Mouse (Mus musculus) MEL-GATA-1-ER (cell line): ENCODE data around the gene Slc23a2.

Experiments used
- DNase-seq: peaks from one replicate; pipeline ENCODE4 v3.0.0-alpha.2; 2012; ENCODE audit warnings: low read depth; ENCODE audit errors: extremely low read depth

The Slc23a2 gene

GRCm38 (mm10) chr2:132135876-132136637 lies 8.9 kb downstream of the Slc23a2 start:
- DNase-seq = no peak

DNA sequence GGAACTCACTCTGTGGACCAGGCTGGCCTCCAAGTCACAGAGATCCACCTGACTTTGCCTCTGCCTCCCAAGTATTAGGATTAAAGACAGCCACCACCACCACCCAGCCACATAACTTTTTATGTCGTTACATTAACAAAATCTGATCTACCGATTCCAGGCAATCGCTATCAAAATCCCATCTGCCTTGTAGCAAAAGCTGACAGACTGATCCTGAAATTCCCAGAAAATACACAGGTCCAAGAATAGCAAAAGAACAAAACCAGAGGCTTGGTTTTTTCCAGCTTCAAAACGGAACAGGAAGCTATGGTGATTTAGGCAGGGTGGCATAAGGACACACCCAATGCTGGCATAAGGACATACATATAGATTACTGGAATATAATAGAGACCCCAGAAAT lies 10.2 kb downstream of the Slc23a2 start:
- no peak for DNase-seq

DNA sequence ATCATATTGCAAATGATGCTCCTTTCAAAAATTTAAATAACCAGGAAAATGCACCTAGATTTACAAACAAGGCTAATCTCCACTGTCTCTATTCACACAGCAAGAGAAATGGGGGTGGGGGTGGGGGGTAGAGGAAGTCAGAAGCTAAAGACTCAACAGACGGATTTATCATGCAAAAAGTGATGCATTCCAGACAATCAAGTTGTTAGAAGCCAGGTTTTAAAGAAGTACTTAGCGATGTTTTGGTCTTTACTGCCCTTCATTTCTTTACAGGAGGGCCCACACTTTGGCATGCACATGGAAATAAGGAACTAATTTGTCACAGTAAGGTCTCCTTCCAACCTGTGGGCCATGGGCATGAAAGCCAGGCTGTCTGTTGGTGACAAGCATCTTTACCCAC lies 11.5 kb downstream of the Slc23a2 start:
- no peak for DNase-seq

DNA sequence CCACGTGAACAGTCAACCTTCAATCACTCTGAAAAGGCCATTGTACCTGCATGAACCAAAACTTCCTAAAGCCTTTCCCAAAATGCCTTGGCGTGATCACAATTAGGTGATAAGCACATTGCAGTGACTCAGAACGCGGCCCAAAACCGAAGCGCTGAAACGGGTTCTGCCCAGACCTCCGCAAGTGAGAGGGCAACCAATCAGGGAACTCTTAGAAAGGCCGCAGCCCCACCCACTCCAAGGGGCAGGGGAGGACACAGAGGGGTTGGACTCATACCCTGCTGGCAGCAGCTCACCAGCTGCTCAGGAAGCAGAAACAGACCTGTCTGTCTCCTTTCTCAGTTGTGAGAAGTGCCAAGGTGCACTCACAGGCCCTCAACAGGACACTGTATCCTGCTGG lies 13.6 kb downstream of the Slc23a2 start:
- no peak for DNase-seq

- no peak for DNase-seq
These were observed 14.9 kb downstream of the Slc23a2 start for GRCm38 (mm10) chr2:132129980-132130379.

DNA sequence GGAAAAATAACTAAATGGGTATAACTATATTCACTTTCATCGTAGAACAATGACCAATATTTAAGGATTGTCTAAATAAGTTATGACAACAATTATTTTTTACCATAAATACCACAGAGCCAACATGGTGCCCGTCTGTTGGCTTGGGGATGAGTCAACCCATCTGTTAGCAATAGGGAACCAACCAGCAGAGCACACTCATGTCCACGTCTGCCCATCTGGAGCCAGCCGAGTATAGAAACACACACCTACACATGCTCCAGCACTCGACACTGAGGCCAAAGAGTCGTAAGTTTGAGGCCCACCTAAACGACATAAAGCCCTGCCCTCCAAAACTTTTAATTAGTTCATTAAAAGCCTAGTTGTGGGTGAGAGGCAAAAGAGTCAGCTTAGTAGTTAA lies 15.7 kb downstream of the Slc23a2 start:
- no peak for DNase-seq

- no peak for DNase-seq
These were observed 17.0 kb downstream of the Slc23a2 start for GRCm38 (mm10) chr2:132127904-132128303.

GRCm38 (mm10) chr2:132126292-132126691 lies 18.6 kb downstream of the Slc23a2 start:
- no peak for DNase-seq

DNA sequence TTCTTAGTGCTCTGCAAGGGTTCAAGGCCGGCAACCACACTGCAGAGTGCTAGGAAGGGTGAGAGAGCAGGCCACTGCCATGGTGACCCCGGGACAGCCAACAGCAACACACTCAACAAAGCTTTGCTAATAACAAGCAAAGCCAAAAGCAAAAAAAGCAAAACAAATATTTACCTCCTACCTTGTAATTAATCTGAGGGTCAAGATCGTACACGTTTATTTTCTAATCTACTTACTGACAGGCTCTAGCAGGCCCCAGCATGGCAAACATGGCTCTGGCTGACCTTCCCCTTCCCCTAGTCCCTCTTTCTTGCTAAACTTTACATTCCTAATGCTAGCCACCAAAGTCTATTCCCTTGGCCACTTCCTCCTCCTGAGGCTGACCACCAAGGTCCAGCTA lies 21.8 kb downstream of the Slc23a2 start:
- DNase-seq = no peak

DNA sequence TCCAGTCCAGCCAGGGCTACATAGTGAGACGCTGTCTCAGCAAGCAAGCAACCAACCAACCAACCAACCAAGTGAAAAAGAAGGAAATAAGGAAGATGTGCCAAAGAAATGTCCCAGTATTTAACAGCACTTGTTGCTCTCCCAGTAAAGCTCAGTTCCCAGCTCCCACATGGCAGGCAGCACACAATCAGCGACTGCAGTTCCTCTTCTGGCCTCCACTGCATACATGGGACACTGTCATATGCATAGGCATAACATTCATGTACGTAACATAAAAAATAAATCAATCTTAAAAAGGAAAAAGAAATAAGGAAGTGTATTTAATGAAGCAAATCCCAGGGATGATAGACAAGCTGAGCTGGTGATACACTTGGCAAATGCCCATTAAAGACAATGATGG lies 23.9 kb downstream of the Slc23a2 start:
- no peak for DNase-seq

- DNase-seq = no peak
These were observed 26.3 kb downstream of the Slc23a2 start for GRCm38 (mm10) chr2:132118646-132119045.

GRCm38 (mm10) chr2:132115936-132116335 lies 29.0 kb downstream of the Slc23a2 start:
- DNase-seq = no peak

DNA sequence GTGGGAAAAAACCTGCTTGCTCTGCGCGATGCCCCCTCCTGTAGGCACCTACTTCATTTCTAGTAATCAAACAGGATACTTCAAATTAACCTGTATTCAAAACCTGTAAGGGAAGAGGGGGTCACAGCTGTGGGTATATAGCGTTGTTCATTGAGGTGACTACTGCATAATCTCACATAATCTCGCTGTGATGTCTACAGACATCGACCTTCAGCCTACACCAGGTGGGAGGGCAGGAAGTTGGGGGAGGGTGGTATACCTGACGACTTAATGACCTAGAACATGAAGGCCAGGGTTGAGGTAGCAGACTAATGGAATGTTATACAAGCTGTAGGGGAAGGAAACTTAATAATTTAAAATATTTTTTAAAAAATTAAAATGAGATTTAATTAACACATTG lies 29.6 kb downstream of the Slc23a2 start:
- no peak for DNase-seq

- DNase-seq = no peak
These were observed 30.7 kb downstream of the Slc23a2 start for GRCm38 (mm10) chr2:132113962-132114759.

DNA sequence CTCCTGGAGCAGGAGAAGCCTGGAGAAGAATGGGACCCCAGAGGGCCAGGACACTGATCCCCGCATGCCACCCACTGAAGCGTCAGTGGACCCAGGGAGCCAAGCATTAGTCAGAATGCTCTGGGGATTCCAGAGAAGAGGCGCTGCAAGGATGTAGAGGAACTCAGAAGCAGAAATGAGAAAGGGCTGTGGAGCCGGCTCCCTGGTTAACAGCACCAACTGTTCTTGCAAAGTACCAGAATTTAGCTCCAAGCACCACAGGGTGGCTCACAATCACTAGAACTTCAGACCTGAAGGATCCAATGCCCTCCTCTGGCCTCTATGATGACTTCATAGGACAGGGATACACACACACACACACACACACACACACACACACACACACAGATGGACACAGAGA lies 32.6 kb downstream of the Slc23a2 start:
- no peak for DNase-seq

DNA sequence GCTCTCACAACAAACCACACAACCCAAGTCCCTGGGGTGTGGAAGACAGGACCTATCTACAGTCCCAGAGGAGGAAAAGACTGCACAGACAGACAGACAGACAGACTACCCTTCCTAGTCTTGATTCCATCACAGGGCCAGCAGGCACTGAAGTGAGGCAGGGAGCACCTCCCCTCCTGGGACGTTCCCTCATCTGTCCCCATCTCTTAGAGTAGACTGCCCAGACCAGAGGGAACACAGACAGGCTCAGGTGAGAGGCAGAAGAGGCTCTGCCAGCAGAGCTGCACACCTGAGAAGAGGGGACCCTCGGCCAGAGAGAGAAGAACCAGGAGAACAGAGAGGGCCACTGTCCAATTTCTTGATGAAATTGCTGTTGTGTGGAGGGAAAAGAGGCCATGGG lies 33.0 kb downstream of the Slc23a2 start:
- DNase-seq = no peak

DNA sequence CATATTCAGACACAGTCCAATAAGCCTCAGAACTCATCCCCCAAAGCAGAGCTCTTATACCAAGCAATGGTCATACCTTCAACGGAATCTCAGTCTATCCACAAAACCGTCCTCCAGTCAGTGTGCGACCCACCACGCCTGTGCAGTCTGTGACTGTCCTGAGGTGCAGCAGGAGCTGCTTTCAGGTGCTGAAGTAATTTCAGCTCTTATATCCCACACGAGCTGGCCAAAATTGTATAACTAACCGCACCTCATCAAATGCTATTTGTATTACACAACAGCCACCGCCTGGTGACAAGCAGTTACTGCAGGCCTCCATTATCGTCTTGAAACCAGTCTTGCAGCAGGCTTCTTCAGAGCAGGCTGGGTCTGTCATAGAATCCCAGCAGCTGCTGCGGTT lies 33.6 kb downstream of the Slc23a2 start:
- DNase-seq = no peak

DNA sequence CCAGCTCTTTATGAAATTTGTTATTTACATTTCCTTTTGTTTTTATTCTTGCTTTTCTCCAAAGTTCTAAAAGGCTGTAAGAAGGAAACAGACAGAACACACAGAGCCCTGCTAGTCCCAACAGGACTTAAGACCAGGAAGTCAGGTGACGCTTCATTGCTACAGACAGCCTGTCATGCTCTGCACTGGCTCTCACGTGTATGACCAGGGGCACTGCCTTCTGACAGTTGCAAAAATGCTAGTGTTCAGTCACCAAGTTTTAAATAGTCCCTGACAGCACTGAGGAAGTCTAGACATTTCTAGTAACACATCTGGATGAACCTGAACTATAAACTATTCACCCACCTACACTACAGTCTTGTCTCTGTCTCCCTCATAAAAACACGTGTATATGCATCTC lies 34.2 kb downstream of the Slc23a2 start:
- no peak for DNase-seq

- DNase-seq = no peak
These were observed 35.9 kb downstream of the Slc23a2 start for GRCm38 (mm10) chr2:132108988-132109387.

GRCm38 (mm10) chr2:132107611-132108010 lies 37.3 kb downstream of the Slc23a2 start:
- DNase-seq = no peak

GRCm38 (mm10) chr2:132106069-132106468 lies 38.8 kb downstream of the Slc23a2 start:
- no peak for DNase-seq

- no peak for DNase-seq
These were observed 41.6 kb downstream of the Slc23a2 start for GRCm38 (mm10) chr2:132103265-132103664.
